Mouse (Mus musculus) heart, adult 2 months (tissue): ENCODE data around the gene Itga9. TPM values are rescaled to one million over a fixed set of nuclear protein-coding genes. Genes with fewer than 3 reads are reported as not detected.

Experiments
- DNase-seq, 2 experiments: peaks; one replicate each; pipeline ENCODE4 v3.0.0; 2021
- H3K27ac ChIP-seq: fragments of 200-600 bp; 2 replicates; pipeline ENCODE4 v1.8.1; 2022
- H3K27me3 ChIP-seq: fragments of 200-500 bp; 2 replicates; pipeline ENCODE4 v1.6.1; 2012; ENCODE audit warnings: mild to moderate bottlenecking, low read length, inconsistent platforms, mixed read lengths; ENCODE audit not compliant: control insufficient read depth, insufficient read depth
- H3K36me3 ChIP-seq: fragments of 200-500 bp; 2 replicates; pipeline ENCODE4 v1.6.1; 2012; ENCODE audit warnings: low read length, inconsistent platforms; ENCODE audit not compliant: control insufficient read depth, insufficient read depth
- H3K4me1 ChIP-seq: fragments of 200-500 bp; 2 replicates; pipeline ENCODE4 v1.6.1; 2011; ENCODE audit warnings: low read length; ENCODE audit not compliant: control insufficient read depth, insufficient read depth
- H3K4me3 ChIP-seq: fragments of 200-600 bp; 2 replicates; pipeline ENCODE4 v1.8.1; 2022
- H3K79me2 ChIP-seq: fragments of 200-500 bp; replicated peaks from 2 replicates; pipeline ENCODE4 v1.6.1; 2012; ENCODE audit warnings: mild to moderate bottlenecking, inconsistent platforms, low read length, moderate library complexity, mixed read lengths; ENCODE audit not compliant: control insufficient read depth, insufficient read depth
- H3K9ac ChIP-seq: fragments of 200-500 bp; 2 replicates; pipeline ENCODE4 v1.6.1; 2012; ENCODE audit warnings: low read depth, mild to moderate bottlenecking, control low read depth, inconsistent platforms, low read length, mixed read lengths
- CTCF ChIP-seq: fragments of 200-600 bp; IDR thresholded peaks from 2 replicates; pipeline ENCODE4 v1.8.1; 2022; ENCODE audit warnings: antibody characterized with exemption, mild to moderate bottlenecking, moderate library complexity
- EP300 ChIP-seq: fragments of 200-500 bp; IDR thresholded peaks from 2 replicates; pipeline ENCODE4 v1.6.1; 2011; ENCODE audit warnings: low read depth, low read length, control low read depth; ENCODE audit not compliant: insufficient read depth
- POLR2A ChIP-seq: fragments of 200-500 bp; IDR thresholded peaks from 2 replicates; pipeline ENCODE4 v1.6.1; 2011; ENCODE audit warnings: mild to moderate bottlenecking, low read depth, low read length, control low read depth; ENCODE audit not compliant: insufficient read depth
- WGBS: fragments of 180-500 bp; shearing (Covaris S2); methylation state at CpG from one replicate; pipeline ENCODE4 v1.1.7; 2018; 5-methylcytosine and 5-hydroxymethylcytosine counted together
- intact Hi-C: fragments of 180-260 bp; cut with DNase I; formaldehyde crosslinking; loops from one replicate; pipeline ENCODE4 v1.15.1; 2025
- long read RNA-seq: library from polyadenylated mRNA; stranded (forward); transcript quantifications from one replicate; pipeline ENCODE4 v2.0.0, GENCODE M21; 2021
- polyA plus RNA-seq: library from polyadenylated mRNA; depleted of rRNA; stranded (reverse); fragments of >200 nt; gene quantifications from 2 replicates; pipeline ENCODE4 v1.2.3, GENCODE M21; 2012; rRNA removed
- total RNA-seq, 2 experiments: library from RNA; stranded (reverse); gene quantifications; 2 replicates each; pipeline ENCODE4 v1.2.3; 2021

The Itga9 gene
- total RNA-seq (10 to 100 TPM; 34.8 to 41.9 TPM), polyA plus RNA-seq (35.3 and 43.7 TPM in 2 replicates)
- long read RNA-seq, full-length matches to known transcripts = 9 of 41 reads
- long read RNA-seq, partial matches to known transcripts = 8 of 41 reads
- long read RNA-seq, other reads (novel, unspliced or antisense) = 24 of 41 reads

GRCm38 (mm10) chr9:118606148-118606816 is at the start of gene Itga9:
TSS of gene Itga9 (plus strand) at chr9:118606690.
- 10% methylated on average over 39 of the region's 42 CpGs for WGBS
- peak; percentile 90 to 96 for DNase-seq
- no peaks in the 10 kb centered on the region for H3K27me3 ChIP-seq
- peak within 1 kb of the TSS; percentile 97 for H3K9ac ChIP-seq
- peak within 1 kb of the TSS; percentile 80 for H3K4me3 ChIP-seq
- TF ChIP-seq POLR2A (no peak), CTCF (peak; percentile 98), EP300 (peak; percentile 45; the same call in 1 of the 2 replicates)
- H3K79me2 ChIP-seq = no peaks in the 10 kb centered on the region
- intact Hi-C loops = loop anchor here (1.0 to 5.0 kb wide), 3 partner anchors 81 to 265 kb away; no protein-coding TSS in a partner anchor
- peak within 1 kb of the TSS; percentile 72 for H3K27ac ChIP-seq
- peaks cover 15% of the 10 kb centered on the region for H3K4me1 ChIP-seq
- H3K36me3 ChIP-seq = no peaks in the 10 kb centered on the region; the same call in 1 of the 2 replicates

GRCm38 (mm10) chr9:118556951-118557780 is 49.3 kb upstream of the Itga9 start:
- Histone ChIP-seq H3K27ac (no peak overlapping the region), H3K79me2 (no peaks in the 10 kb centered on the region), H3K4me1 (no peaks in the 10 kb centered on the region), H3K27me3 (no peaks in the 10 kb centered on the region), H3K9ac (no peak overlapping the region), H3K4me3 (no peak overlapping the region), H3K36me3 (no peaks in the 10 kb centered on the region)
- TF ChIP-seq EP300 = no peak
- no peak for TF ChIP-seq CTCF
- TF ChIP-seq POLR2A = no peak
- intact Hi-C loops = no loop called here
- peak; percentile 44 to 46 for DNase-seq
- WGBS = 75% methylated on average over 24 of the region's 24 CpGs

DNA sequence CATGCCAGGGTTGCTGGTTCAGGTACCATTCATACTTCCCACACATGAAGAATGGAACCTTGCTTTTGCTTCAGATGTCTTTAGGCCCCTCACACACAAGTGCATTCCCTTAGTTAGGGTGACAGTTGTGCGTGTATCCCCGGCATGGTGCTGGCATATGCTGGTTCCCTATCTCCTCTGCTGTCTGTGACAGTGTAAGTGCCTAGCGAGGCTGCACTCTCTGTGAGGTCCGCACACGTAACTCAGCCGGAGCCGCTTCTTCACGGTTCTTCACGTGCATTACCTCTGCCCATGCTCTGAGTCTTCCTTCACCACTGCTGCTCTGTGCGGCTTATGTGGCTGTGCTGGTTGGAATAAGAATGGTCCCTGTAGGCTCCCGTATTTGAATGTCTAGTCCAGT is 43.1 kb upstream of the Itga9 start:
- Histone ChIP-seq H3K79me2 (no peaks in the 10 kb centered on the region), H3K4me3 (no peak overlapping the region), H3K4me1 (no peaks in the 10 kb centered on the region), H3K27me3 (no peaks in the 10 kb centered on the region), H3K36me3 (no peaks in the 10 kb centered on the region), H3K9ac (no peak overlapping the region), H3K27ac (no peak overlapping the region)
- TF ChIP-seq CTCF (no peak), POLR2A (no peak), EP300 (no peak)
- intact Hi-C loops = no loop called here
- WGBS = 98% methylated on average over 11 of the region's 11 CpGs
- DNase-seq = no peak

- no peak overlapping the region for H3K27ac ChIP-seq
- H3K4me3 ChIP-seq = no peak overlapping the region
- H3K36me3 ChIP-seq = no peaks in the 10 kb centered on the region
- intact Hi-C loops = no loop called here
- no peaks in the 10 kb centered on the region for H3K4me1 ChIP-seq
- 89% methylated on average over 7 of the region's 7 CpGs for WGBS
- H3K79me2 ChIP-seq = no peaks in the 10 kb centered on the region
- no peak for DNase-seq
- no peak for TF ChIP-seq EP300
- no peak for TF ChIP-seq CTCF
- no peak for TF ChIP-seq POLR2A
- no peaks in the 10 kb centered on the region for H3K27me3 ChIP-seq
- H3K9ac ChIP-seq = no peak overlapping the region
Observed at GRCm38 (mm10) chr9:118563866-118564265, 42.6 kb upstream of the Itga9 start.

- WGBS = 91% methylated on average over 16 of the region's 16 CpGs
- Histone ChIP-seq H3K27ac (no peak overlapping the region), H3K27me3 (no peaks in the 10 kb centered on the region), H3K4me3 (no peak overlapping the region), H3K36me3 (no peaks in the 10 kb centered on the region), H3K4me1 (no peaks in the 10 kb centered on the region), H3K79me2 (no peaks in the 10 kb centered on the region), H3K9ac (no peak overlapping the region)
- no peak for DNase-seq
- intact Hi-C loops = no loop called here
- TF ChIP-seq CTCF (no peak), POLR2A (no peak), EP300 (no peak)
Observed at GRCm38 (mm10) chr9:118564696-118565095, 41.8 kb upstream of the Itga9 start.
